In genomic region chr17:87447612-87448200, GRCm38 (mm10) we compare ENCODE assay signal across 8 mouse cellular contexts. TPM values are rescaled to one million over a fixed set of nuclear protein-coding genes. Genes with fewer than 3 reads are reported as not detected.
A peak's percentile ranks its signal among the peaks of the same experiment; 100 is the strongest.
DNase-seq lines count a peak whose midpoint lies in the region; ATAC-seq and TF ChIP-seq lines count a peak whose summit lies in the region.

No protein-coding gene starts in this region.

- peak overlapping the region; percentile 91 for H3K4me3 ChIP-seq in heart, embryonic 10.5 days
- peak overlapping the region; percentile 86 for H3K4me3 ChIP-seq in C2C12 (ENCODE audit: insufficient read depth, poor library complexity, severe bottlenecking)
- peak overlapping the region; percentile 88 for H3K4me3 ChIP-seq in forebrain, embryonic 10.5 days
- H3K4me3 ChIP-seq in limb, embryonic 15.5 days, result peak overlapping the region; percentile 90

- 46% methylated on average over 12 of the region's 12 CpGs for WGBS in heart, embryonic 10.5 days
- 42% methylated on average over 12 of the region's 12 CpGs for WGBS in forebrain, embryonic 10.5 days
- WGBS in limb, embryonic 15.5 days, result 45% methylated on average over 12 of the region's 12 CpGs

- H3K4me2 ChIP-seq in limb, embryonic 15.5 days, result peak overlapping the region; percentile 62

- peaks cover 39% of the 10 kb centered on the region for H3K79me2 ChIP-seq in C2C12 (ENCODE audit: control insufficient read depth, insufficient read depth)

- no peak for TF ChIP-seq CTCF in C2C12 (IDR thresholded peaks at IDR 0.05; ENCODE audit: control insufficient read depth, insufficient read depth, insufficient read length)

- ATAC-seq in limb, embryonic 15.5 days (ENCODE audit: insufficient number of reproducible peaks, low FRiP score, low TSS enrichment, low read depth), result no peak
- no peak for ATAC-seq in activated CD4-positive, CD25-positive, alpha-beta regulatory T cell, adult 4 months

- intact Hi-C loops in heart, postnatal 25 days (cut with DNase I), result loop anchor here (2.0 to 5.0 kb wide), 4 partner anchors 55 to 133 kb away; no protein-coding TSS in a partner anchor
- intact Hi-C loops in left cerebral cortex, postnatal 25 days (cut with DNase I), result loop anchor here (2.0 to 5.0 kb wide), 6 partner anchors 27 to 130 kb away; no protein-coding TSS in a partner anchor

- H3ac ChIP-seq in C2C12 (ENCODE audit: control insufficient read depth, insufficient read length, low read depth), result no peak overlapping the region

- peaks cover 26% of the 10 kb centered on the region for H3K4me1 ChIP-seq in heart, embryonic 10.5 days
- peaks cover 34% of the 10 kb centered on the region for H3K4me1 ChIP-seq in forebrain, embryonic 10.5 days
- H3K4me1 ChIP-seq in limb, embryonic 15.5 days, result peaks cover 18% of the 10 kb centered on the region

- H3K79me3 ChIP-seq in C2C12 (ENCODE audit: low read depth), result peaks cover 33% of the 10 kb centered on the region

- H3K27ac ChIP-seq in heart, embryonic 10.5 days, result peak overlapping the region; percentile 98
- peak overlapping the region; percentile 100 for H3K27ac ChIP-seq in forebrain, embryonic 10.5 days
- H3K27ac ChIP-seq in limb, embryonic 15.5 days, result peak overlapping the region; percentile 97

- no peaks in the 10 kb centered on the region for H3K9me3 ChIP-seq in heart, embryonic 10.5 days
- H3K9me3 ChIP-seq in forebrain, embryonic 10.5 days, result no peaks in the 10 kb centered on the region
- no peaks in the 10 kb centered on the region for H3K9me3 ChIP-seq in limb, embryonic 15.5 days

- peak overlapping the region; percentile 55 for H3K9ac ChIP-seq in limb, embryonic 15.5 days

- peaks cover 2% of the 10 kb centered on the region; the same call in 1 of the 2 replicates for H3K36me3 ChIP-seq in heart, embryonic 10.5 days
- peaks cover 12% of the 10 kb centered on the region for H3K36me3 ChIP-seq in C2C12 (ENCODE audit: control insufficient read depth, insufficient read depth)
- H3K36me3 ChIP-seq in forebrain, embryonic 10.5 days (replicated peaks), result peaks cover 20% of the 10 kb centered on the region
- no peaks in the 10 kb centered on the region for H3K36me3 ChIP-seq in limb, embryonic 15.5 days

- no peaks in the 10 kb centered on the region for H3K27me3 ChIP-seq in heart, embryonic 10.5 days (ENCODE audit: insufficient read depth, poor library complexity, severe bottlenecking)
- no peaks in the 10 kb centered on the region for H3K27me3 ChIP-seq in C2C12 (ENCODE audit: control insufficient read depth, insufficient read depth, insufficient read length)
- no peaks in the 10 kb centered on the region for H3K27me3 ChIP-seq in forebrain, embryonic 10.5 days (ENCODE audit: poor library complexity, severe bottlenecking)
- H3K27me3 ChIP-seq in limb, embryonic 15.5 days, result no peaks in the 10 kb centered on the region

- no peak for DNase-seq in heart, embryonic 10.5 days (ENCODE audit: low spot score)
- DNase-seq in heart, postnatal 25 days (ENCODE audit: low spot score), result no peak
- DNase-seq in forebrain, embryonic 10.5 days (ENCODE audit: extremely low spot score, low spot score), result no peak
- no peak for DNase-seq in retina, postnatal 1 day
- no peak for DNase-seq in left cerebral cortex, postnatal 25 days (ENCODE audit: low spot score in 2 of 2)

TF ChIP-seq in C2C12, 6 proteins besides CTCF, POLR2A, EP300 and RAD21:
- TF ChIP-seq USF1 (IDR thresholded peaks at IDR 0.05; ENCODE audit: low read depth), result no peak
- TF ChIP-seq CEBPB (IDR thresholded peaks at IDR 0.05; ENCODE audit: low read depth), result no peak
- no peak for TF ChIP-seq MAX (IDR thresholded peaks at IDR 0.05)
- no peak for TF ChIP-seq MYOG (IDR thresholded peaks at IDR 0.05; ENCODE audit: control insufficient read depth, extremely low read depth, insufficient read length)
- no peak for TF ChIP-seq FOSL1 (IDR thresholded peaks at IDR 0.05; ENCODE audit: insufficient read depth, low read length, poor library complexity, severe bottlenecking)
- TF ChIP-seq MYOD1 (IDR thresholded peaks at IDR 0.05; ENCODE audit: control insufficient read depth, insufficient read length, low read depth), result no peak

RNA-seq across cellular contexts. Expression of gene Calm2, which starts 1.0 kb away (rescaled TPM):
- polyA plus RNA-seq in heart, embryonic 10.5 days (2016; fragmentation: Nextera tagmentation; extraction: Ambion mirVana), result 738 and 942 TPM in 2 replicates
- total RNA-seq in heart, postnatal 25 days (2021), result 100 to 1,000 TPM; 131 to 166 TPM
- polyA plus RNA-seq in C2C12 (2012; fragmentation: generic; extraction: Trizol), result 321 TPM
- 1,161 and 1,233 TPM in 2 replicates for polyA plus RNA-seq in forebrain, embryonic 10.5 days (2016; fragmentation: Nextera tagmentation; extraction: Ambion mirVana)
- polyA plus RNA-seq in limb, embryonic 15.5 days (2015; fragmentation: Nextera tagmentation; extraction: Ambion mirVana), result 938 and 964 TPM in 2 replicates
- total RNA-seq in left cerebral cortex, postnatal 25 days (2021), result 1,000 to 10,000 TPM; 2,216 to 2,449 TPM
- 100 to 1,000 TPM; 597 to 644 TPM for polyA plus RNA-seq in activated CD4-positive, CD25-positive, alpha-beta regulatory T cell, adult 4 months (2017; shearing (Covaris generic))

RNA-seq across cellular contexts. Expression of gene Stpg4, which starts 20.2 kb away (rescaled TPM):
- 0.52 TPM in 1 of 2 replicates, not detected in the other for polyA plus RNA-seq in heart, embryonic 10.5 days (2016; fragmentation: Nextera tagmentation; extraction: Ambion mirVana)
- not detected for total RNA-seq in heart, postnatal 25 days (2021)
- polyA plus RNA-seq in C2C12 (2012; fragmentation: generic; extraction: Trizol), result not detected
- polyA plus RNA-seq in forebrain, embryonic 10.5 days (2016; fragmentation: Nextera tagmentation; extraction: Ambion mirVana), result not detected in 2 replicates
- polyA plus RNA-seq in limb, embryonic 15.5 days (2015; fragmentation: Nextera tagmentation; extraction: Ambion mirVana), result not detected in 2 replicates
- under 1 TPM in 1 of 2 experiments, not detected in 1; 0.62 TPM for total RNA-seq in left cerebral cortex, postnatal 25 days (2021)
- not detected for polyA plus RNA-seq in activated CD4-positive, CD25-positive, alpha-beta regulatory T cell, adult 4 months (2017; shearing (Covaris generic))
